Mouse (Mus musculus): ENCODE results near the gene Tmem151a. TPM values are rescaled to one million over a fixed set of nuclear protein-coding genes. Genes with fewer than 3 reads are reported as not detected.

The Tmem151a gene
- not detected in 2 replicates for total RNA-seq (2012; rRNA removed)
- total RNA-seq (2014; rRNA removed), result not detected in 2 replicates
- polyA plus RNA-seq (2012; ENCODE audit: insufficient read length, low read depth), result not detected in 2 replicates

DNA sequence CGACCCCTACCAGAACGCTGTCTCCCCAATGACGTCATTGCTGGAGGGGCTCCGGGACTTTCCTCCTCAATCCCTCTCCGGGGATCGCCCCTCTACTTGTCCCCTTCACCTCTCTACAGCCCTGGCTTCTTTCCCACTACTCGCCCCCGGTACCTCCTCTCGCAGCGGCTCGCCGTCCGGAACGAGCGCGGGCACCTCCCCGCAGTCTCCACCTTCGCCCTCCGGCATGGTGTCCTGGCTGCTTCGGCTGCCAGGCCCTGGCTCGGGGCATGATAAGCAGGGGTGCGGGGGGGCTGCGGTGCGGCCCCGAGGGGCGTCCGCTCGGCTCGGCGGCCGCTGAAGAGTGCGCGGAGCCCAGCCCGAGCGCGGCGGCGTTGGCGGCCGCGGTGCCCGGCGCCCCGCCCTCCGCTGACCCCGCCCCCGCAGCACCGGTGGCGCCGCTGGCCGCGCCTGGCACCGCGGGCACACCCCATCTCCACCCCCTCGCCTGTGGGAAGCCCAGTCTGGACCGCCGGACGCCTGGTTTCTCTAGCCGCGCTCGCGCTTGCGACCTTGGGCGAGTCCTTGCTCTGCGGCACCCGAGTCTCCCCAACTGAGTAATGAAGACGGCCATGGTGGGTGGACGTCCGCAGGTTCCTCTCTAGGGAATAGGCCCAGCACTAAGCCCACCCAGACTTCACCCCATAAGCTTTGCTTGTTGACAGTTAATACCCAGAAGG, at the start of gene Tmem151a:
Tmem151a (minus strand) TSS at position 387 of the 719 bp plus-strand sequence.
- dilution Hi-C loops (cut with MboI; ENCODE audit: extremely low pct_ligation_motif_present, extremely low pct_unique_long_range_greater_than_20kb, low sequenced_read_pairs) (no loop called here), in situ Hi-C loops (cut with MboI; ENCODE audit: low pct_ligation_motif_present, low pct_unique_long_range_greater_than_20kb, low sequenced_read_pairs) (loop anchor here (5.0 kb wide), 1 partner anchor 43 kb away; the partner anchor contains the start of gene Brms1)
- H3K36me3 ChIP-seq (replicated peaks in 1 of 2; ENCODE audit: control insufficient read depth in 1 of 2, insufficient read depth in 1 of 2, low read length in 1 of 2), result peaks cover 0 to 9% of the 10 kb centered on the region in 2 experiments
- peaks cover 55% of the 10 kb centered on the region for H3K27me3 ChIP-seq (replicated peaks)
- H3K9ac ChIP-seq (ENCODE audit: insufficient read depth, low read depth), result no peak within 1 kb of the TSS
- peak within 1 kb of the TSS in 1 of 3 experiments; percentile 40 for H3K4me3 ChIP-seq (replicated peaks in 1 of 3; ENCODE audit: low read depth in 2 of 3, low read length in 2 of 3, poor library complexity in 1 of 3)
- DNase-seq (ENCODE audit: extremely low read depth), result no peak
- H3K4me1 ChIP-seq (ENCODE audit: control insufficient read depth in 1 of 2, insufficient read depth in 2 of 2), result peaks cover 15 to 18% of the 10 kb centered on the region in 2 experiments
- H3K9me3 ChIP-seq (replicated peaks; ENCODE audit: low read length), result peaks cover 5% of the 10 kb centered on the region
- TF ChIP-seq POLR2AphosphoS2 (IDR thresholded peaks at IDR 0.05; ENCODE audit: low read depth, low read length), result no peak
- TF ChIP-seq CHD2 (IDR thresholded peaks at IDR 0.05; ENCODE audit: low read length), result no peak
- TF ChIP-seq ELF1 (IDR thresholded peaks at IDR 0.05; ENCODE audit: low read depth, low read length), result no peak
- no peak for TF ChIP-seq SMC3 (IDR thresholded peaks at IDR 0.05; ENCODE audit: low read depth, low read length)
- no peak for TF ChIP-seq ZNF384 (IDR thresholded peaks at IDR 0.05; ENCODE audit: low read depth, low read length)
- no peak for TF ChIP-seq KAT2A (IDR thresholded peaks at IDR 0.05; ENCODE audit: insufficient replicate concordance, low read length)
- no peak for TF ChIP-seq MAX (IDR thresholded peaks at IDR 0.05; ENCODE audit: low read length)
- no peak for TF ChIP-seq POLR2A (IDR thresholded peaks at IDR 0.05; ENCODE audit: low read depth, low read length)
- peak within 1 kb of the TSS; percentile 72 for H3K4me2 ChIP-seq (ENCODE audit: insufficient read depth, low read depth, poor library complexity, severe bottlenecking)
- no peak within 1 kb of the TSS for H3K27ac ChIP-seq (ENCODE audit: insufficient read depth, low read depth)
- H3K79me2 ChIP-seq (replicated peaks; ENCODE audit: control insufficient read depth, extremely low read depth, insufficient read depth, poor library complexity, severe bottlenecking), result no peaks in the 10 kb centered on the region

DNA sequence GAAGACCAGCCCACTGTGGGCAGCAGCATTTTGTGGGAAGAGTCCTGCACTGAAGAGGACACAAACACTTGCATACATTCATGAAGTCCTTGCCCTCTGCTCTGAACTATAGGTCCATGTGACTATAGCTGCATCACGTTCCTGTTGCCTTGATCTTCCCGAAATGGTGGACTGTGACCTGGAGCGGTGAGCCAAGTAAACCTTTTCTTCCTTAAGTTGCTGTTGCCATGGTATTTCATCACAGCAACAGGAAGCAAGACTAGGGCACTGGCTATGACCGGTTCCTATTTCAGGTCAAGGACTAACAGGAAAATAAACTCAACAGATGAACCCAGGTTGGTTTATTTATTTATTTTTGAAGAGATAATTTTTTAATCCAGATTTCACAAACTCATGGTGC, 45.9 kb upstream of the Tmem151a start:
- Histone ChIP-seq H3K9ac (ENCODE audit: insufficient read depth, low read depth) (no peak overlapping the region), H3K4me3 (replicated peaks in 1 of 3; ENCODE audit: low read depth in 2 of 3, low read length in 2 of 3, poor library complexity in 1 of 3) (no peak overlapping the region), H3K27me3 (replicated peaks) (peaks cover 15% of the 10 kb centered on the region), H3K27ac (ENCODE audit: insufficient read depth, low read depth) (no peak overlapping the region), H3K4me2 (ENCODE audit: insufficient read depth, low read depth, poor library complexity, severe bottlenecking) (no peak overlapping the region), H3K4me1 (ENCODE audit: control insufficient read depth in 1 of 2, insufficient read depth in 2 of 2) (no peaks in the 10 kb centered on the region), H3K36me3 (replicated peaks in 1 of 2; ENCODE audit: control insufficient read depth in 1 of 2, insufficient read depth in 1 of 2, low read length in 1 of 2) (peaks cover 18 to 25% of the 10 kb centered on the region in 2 experiments), H3K9me3 (replicated peaks; ENCODE audit: low read length) (no peaks in the 10 kb centered on the region), H3K79me2 (replicated peaks; ENCODE audit: control insufficient read depth, extremely low read depth, insufficient read depth, poor library complexity, severe bottlenecking) (no peaks in the 10 kb centered on the region)
- in situ Hi-C loops (cut with MboI; ENCODE audit: low pct_ligation_motif_present, low pct_unique_long_range_greater_than_20kb, low sequenced_read_pairs) (no loop called here), dilution Hi-C loops (cut with MboI; ENCODE audit: extremely low pct_ligation_motif_present, extremely low pct_unique_long_range_greater_than_20kb, low sequenced_read_pairs) (no loop called here)
- TF ChIP-seq ELF1 (IDR thresholded peaks at IDR 0.05; ENCODE audit: low read depth, low read length) (no peak), JUND (conservative IDR thresholded peaks at IDR 0.05; ENCODE audit: low read depth, low read length) (no peak), RCOR1 (conservative IDR thresholded peaks at IDR 0.05; ENCODE audit: low read depth, low read length) (no peak), ZC3H11A (IDR thresholded peaks at IDR 0.05; ENCODE audit: low read depth, low read length) (no peak), RAD21 (IDR thresholded peaks at IDR 0.05; ENCODE audit: low read depth, low read length) (no peak), UBTF (IDR thresholded peaks at IDR 0.05; ENCODE audit: low read depth, low read length) (no peak), POLR2A (IDR thresholded peaks at IDR 0.05; ENCODE audit: low read depth, low read length) (no peak), KAT2A (IDR thresholded peaks at IDR 0.05; ENCODE audit: insufficient replicate concordance, low read length) (no peak)
- DNase-seq (ENCODE audit: extremely low read depth), result no peak
